Mouse (Mus musculus) megakaryocyte, embryonic 14.5 days (primary cell): ENCODE results near the gene Dtx4. TPM values are rescaled to one million over a fixed set of nuclear protein-coding genes. Genes with fewer than 3 reads are reported as not detected.
A peak's percentile ranks its signal among the peaks of the same experiment; 100 is the strongest.

Experiments used
- H3K27me3 ChIP-seq: replicated peaks from 2 replicates; pipeline ENCODE3; 2012; ENCODE audit warnings: inconsistent platforms
- H3K36me3 ChIP-seq: replicated peaks from 2 replicates; pipeline ENCODE3; 2012; ENCODE audit warnings: low read length, inconsistent platforms, mixed read lengths
- H3K4me1 ChIP-seq: 2 replicates; pipeline ENCODE4 v1.6.1; 2012; ENCODE audit warnings: inconsistent platforms
- H3K4me3 ChIP-seq: replicated peaks from 2 replicates; pipeline ENCODE3; 2012; ENCODE audit warnings: moderate library complexity, mild to moderate bottlenecking, inconsistent platforms
- H3K9me3 ChIP-seq: 2 replicates; pipeline ENCODE4 v1.6.1; 2012; ENCODE audit warnings: inconsistent platforms
- FLI1 ChIP-seq: IDR thresholded peaks from 2 replicates; pipeline ENCODE4 v1.6.1; 2012; ENCODE audit warnings: low read length, inconsistent platforms, mixed read lengths
- GATA1 ChIP-seq: IDR thresholded peaks from 3 replicates; pipeline ENCODE4 v1.6.1; 2012; ENCODE audit warnings: mixed read lengths, low read length, inconsistent platforms, borderline replicate concordance
- polyA plus RNA-seq: library from polyadenylated mRNA; stranded (reverse); fragments of >175 nt; gene quantifications from 2 replicates; pipeline ENCODE4 v1.2.3, GENCODE M21; 2012; ENCODE audit warnings: low replicate concordance; ENCODE audit not compliant: insufficient read depth

The Dtx4 gene
- polyA plus RNA-seq, 1 experiment, result 1.9 TPM

DNA sequence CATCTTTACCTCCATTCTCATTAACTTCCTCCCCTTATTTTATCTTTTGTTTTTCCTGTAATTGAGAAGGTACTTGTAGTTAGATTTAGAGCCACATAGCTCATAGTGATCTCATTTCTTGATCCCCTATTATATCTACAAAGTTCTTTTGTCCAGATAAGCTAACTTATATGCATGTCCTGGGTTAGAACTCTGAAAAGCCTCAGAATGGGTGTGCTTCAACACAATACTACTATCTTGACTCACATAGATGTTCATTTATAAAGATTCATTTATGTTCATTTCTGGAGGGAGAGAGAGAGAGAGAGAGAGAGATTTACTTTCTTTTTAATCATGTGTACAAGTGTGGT is 17.3 kb upstream of the Dtx4 start:
- peaks cover 10% of the 10 kb centered on the region for H3K27me3 ChIP-seq
- H3K4me3 ChIP-seq, result peak overlapping the region; percentile 94
- no peaks in the 10 kb centered on the region for H3K9me3 ChIP-seq
- no peaks in the 10 kb centered on the region for H3K36me3 ChIP-seq
- TF ChIP-seq FLI1 (no peak), GATA1 (no peak)
- peaks cover 6% of the 10 kb centered on the region for H3K4me1 ChIP-seq

DNA sequence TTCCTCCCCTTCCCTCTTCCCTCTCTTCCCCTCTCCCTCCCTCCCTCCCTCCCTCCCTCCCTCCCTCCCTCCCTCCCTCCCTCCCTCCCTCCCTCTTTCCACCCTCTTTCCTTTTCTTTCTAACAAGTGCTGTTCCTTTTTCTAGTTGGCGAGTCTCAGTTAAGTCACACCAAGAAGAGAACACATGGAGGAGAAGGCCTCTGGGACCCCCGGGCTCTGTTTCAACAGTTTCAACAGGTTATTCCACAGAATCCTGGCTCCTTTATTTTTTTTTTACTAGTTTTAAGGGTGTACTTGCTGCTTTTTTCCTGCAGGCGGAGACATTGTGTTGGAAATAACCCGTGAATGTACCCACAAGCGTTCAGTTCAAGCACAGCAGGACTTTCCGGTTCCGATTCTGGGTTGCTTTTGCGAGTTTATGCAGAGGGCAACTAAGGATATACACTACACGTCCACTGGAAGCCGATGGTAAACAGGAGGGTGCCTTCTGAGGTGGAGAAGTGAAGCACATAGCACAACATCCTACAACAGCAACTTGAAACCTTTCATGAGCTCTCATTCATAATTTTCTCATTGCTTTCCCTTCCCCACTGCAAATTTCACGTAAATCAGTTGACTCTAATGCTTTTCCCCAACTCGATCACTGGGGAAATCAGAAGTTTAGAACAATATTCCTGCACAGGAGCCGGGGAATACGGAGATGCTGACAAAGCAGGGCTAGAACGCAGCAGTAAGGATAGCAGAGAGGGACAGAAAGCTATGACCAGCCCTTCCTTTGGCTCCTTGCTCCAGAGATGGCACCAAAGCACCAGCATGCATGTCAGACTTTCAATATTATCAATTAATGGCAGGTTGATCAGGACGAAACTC is 16.7 kb upstream of the Dtx4 start:
- peak overlapping the region; percentile 94 for H3K4me3 ChIP-seq

DNA sequence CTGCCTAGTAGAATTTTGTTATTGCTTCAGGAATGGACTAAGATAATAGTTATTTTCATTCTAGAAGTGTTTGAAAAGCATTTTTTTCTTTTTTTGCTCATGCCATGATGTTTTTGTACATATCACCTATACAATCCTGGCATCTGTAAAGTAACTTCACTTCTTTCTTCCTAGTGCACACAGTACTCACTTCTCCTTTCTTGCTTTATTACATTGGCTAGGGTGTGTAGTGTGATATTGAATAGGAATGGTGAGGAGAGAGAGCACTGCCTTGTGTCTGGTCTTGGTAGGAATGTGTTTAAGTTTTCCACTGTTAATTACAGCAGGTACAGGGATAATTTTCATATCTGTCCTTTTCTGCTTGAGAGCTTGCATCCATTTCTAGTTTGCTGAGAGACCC is 13.4 kb upstream of the Dtx4 start:
- no peak for TF ChIP-seq GATA1
- TF ChIP-seq FLI1, result no peak
- Histone ChIP-seq H3K27me3 (peaks cover 17% of the 10 kb centered on the region), H3K9me3 (no peaks in the 10 kb centered on the region), H3K36me3 (no peaks in the 10 kb centered on the region), H3K4me1 (peaks cover 6% of the 10 kb centered on the region), H3K4me3 (no peak overlapping the region)

More for the DNA sequence above, 16.7 kb upstream of the Dtx4 start:
- Histone ChIP-seq H3K4me1 (peaks cover 6% of the 10 kb centered on the region), H3K27me3 (peaks cover 12% of the 10 kb centered on the region), H3K36me3 (no peaks in the 10 kb centered on the region), H3K9me3 (no peaks in the 10 kb centered on the region)
- TF ChIP-seq FLI1, result no peak

DNA sequence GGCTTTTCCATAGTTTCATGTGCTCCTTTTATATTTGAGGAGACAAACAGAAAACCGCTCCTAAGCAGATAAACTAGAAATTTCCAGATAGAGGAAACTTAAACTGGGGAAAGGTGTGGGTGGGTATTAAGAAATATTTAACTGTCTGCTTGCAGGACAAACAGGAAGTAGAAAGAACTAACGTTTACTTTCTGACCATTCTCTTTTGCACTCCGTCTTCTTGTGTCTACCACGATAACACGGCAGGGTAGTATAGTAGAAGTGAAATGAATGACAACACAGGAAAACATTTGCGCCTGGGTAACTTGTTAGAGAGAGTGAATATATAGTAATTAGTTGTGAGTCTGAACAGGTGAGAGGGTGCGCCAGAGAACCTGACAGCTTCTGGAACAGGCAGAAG is 1.5 kb upstream of the Dtx4 start:
- H3K4me3 ChIP-seq, result no peak overlapping the region
- no peak for TF ChIP-seq GATA1
- no peak for TF ChIP-seq FLI1

DNA sequence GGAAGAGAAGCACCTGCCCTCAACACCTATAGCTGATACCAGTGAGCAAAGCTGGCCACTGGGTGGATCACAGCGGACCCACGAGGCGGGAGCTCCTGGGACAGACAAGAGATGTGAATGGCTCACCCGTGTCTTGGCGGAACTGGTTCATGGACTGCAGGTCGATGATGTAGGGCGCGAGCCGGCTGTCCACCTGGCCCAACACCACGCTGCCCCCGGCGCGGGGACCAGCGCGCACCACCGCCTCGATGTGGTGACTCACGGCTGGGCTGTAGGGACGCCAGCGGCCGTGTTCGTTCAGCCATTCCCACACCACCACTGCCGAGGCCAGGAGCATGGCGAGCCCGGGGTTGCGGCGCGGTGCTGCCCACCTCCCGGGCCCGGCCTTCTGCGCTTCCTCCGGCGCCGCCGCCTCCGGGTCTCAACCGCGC is 358 bp downstream of the Dtx4 start:
- peaks cover 29% of the 10 kb centered on the region for H3K4me1 ChIP-seq
- H3K4me3 ChIP-seq, result peak overlapping the region; percentile 98
- no peaks in the 10 kb centered on the region for H3K9me3 ChIP-seq
- no peak for TF ChIP-seq GATA1
- no peak for TF ChIP-seq FLI1
- H3K27me3 ChIP-seq, result peaks cover 37% of the 10 kb centered on the region
- H3K36me3 ChIP-seq, result no peaks in the 10 kb centered on the region

More for the DNA sequence above, 1.5 kb upstream of the Dtx4 start:
- Histone ChIP-seq H3K4me1 (peaks cover 29% of the 10 kb centered on the region), H3K27me3 (peaks cover 32% of the 10 kb centered on the region), H3K36me3 (no peaks in the 10 kb centered on the region), H3K9me3 (no peaks in the 10 kb centered on the region)

DNA sequence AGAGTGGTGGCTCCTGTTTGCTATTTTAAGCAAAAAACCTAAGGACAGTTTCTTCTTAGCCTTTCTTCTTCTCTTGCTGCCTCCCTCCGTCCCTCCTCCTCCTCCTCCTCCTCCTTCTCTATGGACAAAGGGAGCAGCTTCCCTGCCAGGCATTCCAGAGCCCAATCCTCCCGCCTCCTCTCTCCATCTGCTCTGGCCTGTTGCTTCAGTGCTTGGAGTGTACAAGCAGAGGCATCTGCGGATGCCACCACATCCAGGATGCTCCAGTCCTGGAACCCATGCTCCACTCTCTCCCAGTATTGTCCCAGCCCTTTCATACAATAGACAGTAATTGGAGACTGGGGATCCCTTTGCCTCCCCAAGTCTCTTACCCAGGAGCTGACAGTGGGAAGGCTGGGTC is 1.1 kb downstream of the Dtx4 start:
- H3K4me3 ChIP-seq, result peak overlapping the region; percentile 98
- H3K27me3 ChIP-seq, result peaks cover 40% of the 10 kb centered on the region
- H3K4me1 ChIP-seq, result peaks cover 37% of the 10 kb centered on the region
- no peak for TF ChIP-seq GATA1
- TF ChIP-seq FLI1, result no peak
- no peaks in the 10 kb centered on the region for H3K9me3 ChIP-seq
- H3K36me3 ChIP-seq, result no peaks in the 10 kb centered on the region

DNA sequence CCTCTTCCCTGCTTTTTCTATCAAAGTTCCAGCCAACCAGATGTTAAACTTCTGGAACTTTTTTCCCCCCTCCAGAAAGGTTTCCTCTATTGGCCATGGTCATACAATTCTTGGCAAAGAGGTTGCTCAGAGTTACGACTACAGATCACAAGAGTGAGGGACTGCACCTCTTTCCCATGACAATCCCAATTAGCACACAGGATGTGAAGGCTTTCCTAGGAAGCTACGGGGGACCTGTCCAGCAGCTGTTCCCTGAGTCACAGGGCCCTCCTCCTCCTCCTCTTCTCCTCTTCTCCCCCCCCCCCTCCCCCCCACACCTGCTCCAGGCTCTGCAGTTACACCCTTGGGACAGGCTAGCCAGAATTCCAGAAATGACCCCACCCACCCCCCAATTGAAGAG is 1.8 kb downstream of the Dtx4 start:
- no peaks in the 10 kb centered on the region for H3K9me3 ChIP-seq
- peak overlapping the region; percentile 98 for H3K4me3 ChIP-seq
- no peak for TF ChIP-seq FLI1
- H3K4me1 ChIP-seq, result peaks cover 40% of the 10 kb centered on the region
- H3K27me3 ChIP-seq, result peaks cover 42% of the 10 kb centered on the region
- H3K36me3 ChIP-seq, result no peaks in the 10 kb centered on the region

DNA sequence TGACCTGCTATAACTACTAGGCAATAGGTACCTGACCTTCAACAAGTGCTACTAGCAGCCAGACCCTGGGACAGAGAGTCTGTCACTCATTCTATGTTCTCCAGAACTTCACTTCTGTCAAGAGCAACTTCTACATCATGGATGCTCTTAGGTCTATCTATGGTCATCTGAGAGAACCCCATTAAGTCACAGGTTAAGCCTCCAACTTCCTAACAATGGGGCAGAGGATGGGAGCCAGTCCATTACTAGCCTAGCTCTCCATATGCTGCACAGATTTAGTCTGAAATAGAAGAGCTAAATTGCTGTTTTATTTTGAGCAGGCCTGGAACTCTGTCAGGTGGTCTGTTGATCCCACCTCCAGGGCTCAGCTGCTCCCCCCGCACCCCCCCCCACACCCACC is 2.3 kb downstream of the Dtx4 start:
- no peak overlapping the region for H3K4me3 ChIP-seq
- H3K4me1 ChIP-seq, result peaks cover 42% of the 10 kb centered on the region
- H3K36me3 ChIP-seq, result no peaks in the 10 kb centered on the region
- TF ChIP-seq FLI1, result no peak
- TF ChIP-seq GATA1, result no peak
- peaks cover 42% of the 10 kb centered on the region for H3K27me3 ChIP-seq
- H3K9me3 ChIP-seq, result no peaks in the 10 kb centered on the region

DNA sequence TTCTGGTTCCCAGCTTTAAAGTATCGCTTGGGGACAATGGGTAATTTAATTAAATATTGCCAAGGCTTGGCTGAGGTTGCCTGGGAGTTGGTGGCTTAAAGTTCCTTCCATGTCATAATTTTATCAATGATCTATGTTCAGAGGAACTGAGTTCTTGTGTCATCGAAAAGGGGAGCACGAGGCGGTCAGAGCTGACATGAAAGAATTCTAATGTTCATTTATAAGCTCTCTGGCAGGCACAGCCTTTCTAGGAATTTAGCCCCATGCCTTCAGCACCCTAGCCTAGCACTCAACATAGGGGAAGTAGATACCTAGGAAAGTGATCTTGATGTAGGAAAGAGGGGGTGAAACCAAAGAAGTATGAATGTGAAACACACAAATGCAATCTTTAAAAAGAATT is 2.9 kb downstream of the Dtx4 start:
- Histone ChIP-seq H3K36me3 (no peaks in the 10 kb centered on the region), H3K4me1 (peaks cover 48% of the 10 kb centered on the region), H3K27me3 (peaks cover 42% of the 10 kb centered on the region), H3K9me3 (no peaks in the 10 kb centered on the region), H3K4me3 (no peak overlapping the region)
- no peak for TF ChIP-seq FLI1
- TF ChIP-seq GATA1, result no peak

DNA sequence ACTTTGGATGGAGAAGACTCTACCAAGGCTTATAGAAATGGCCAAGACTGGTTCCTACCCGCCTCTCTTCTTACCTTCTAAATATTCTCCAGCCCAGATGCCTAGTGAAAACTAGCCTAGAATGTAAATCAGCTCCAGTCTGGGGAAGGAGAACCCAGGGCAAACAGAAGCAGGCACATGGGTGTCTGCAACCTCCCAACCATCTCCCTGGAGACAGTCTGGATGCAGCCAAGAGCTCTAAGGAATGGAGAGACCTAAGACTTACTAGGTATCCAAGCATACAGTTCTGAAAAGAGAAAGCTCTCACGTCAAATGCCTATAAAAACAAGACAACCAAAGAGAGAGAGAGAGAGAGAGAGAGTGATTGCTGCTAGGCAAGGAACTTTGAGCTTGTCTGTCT is 3.3 kb downstream of the Dtx4 start:
- TF ChIP-seq FLI1, result no peak
- TF ChIP-seq GATA1, result no peak
- H3K4me1 ChIP-seq, result peaks cover 48% of the 10 kb centered on the region
- peaks cover 42% of the 10 kb centered on the region for H3K27me3 ChIP-seq
- no peaks in the 10 kb centered on the region for H3K36me3 ChIP-seq
- no peak overlapping the region for H3K4me3 ChIP-seq
- H3K9me3 ChIP-seq, result no peaks in the 10 kb centered on the region

DNA sequence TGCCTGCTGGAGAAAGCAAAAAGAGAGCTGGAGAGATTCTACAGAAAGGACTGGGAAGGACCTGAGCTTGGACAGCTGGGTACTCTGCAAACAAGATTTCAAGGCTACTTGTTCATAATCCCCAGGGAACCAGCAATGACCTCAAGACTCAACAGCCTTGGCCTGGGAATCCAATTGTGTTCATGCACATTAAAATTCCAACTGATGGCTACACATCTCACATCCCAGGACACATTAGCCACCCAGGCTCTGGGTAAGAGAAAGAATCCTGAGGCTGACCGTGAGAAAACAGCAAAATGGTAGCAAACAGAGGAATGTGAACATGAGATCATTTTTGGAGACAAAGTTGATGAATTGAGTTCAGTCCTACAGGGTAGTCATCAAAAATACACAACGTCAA is 5.0 kb downstream of the Dtx4 start:
- Histone ChIP-seq H3K9me3 (no peaks in the 10 kb centered on the region), H3K36me3 (peaks cover 14% of the 10 kb centered on the region), H3K4me1 (peaks cover 38% of the 10 kb centered on the region), H3K4me3 (no peak overlapping the region), H3K27me3 (peaks cover 44% of the 10 kb centered on the region)
- TF ChIP-seq FLI1 (no peak), GATA1 (no peak)
